8 mouse cellular contexts compared by ENCODE assay signal in genomic region chr13:64273891-64274844, GRCm38 (mm10). TPM values are rescaled to one million over a fixed set of nuclear protein-coding genes. Genes with fewer than 3 reads are reported as not detected.
DNase-seq lines count a peak whose midpoint lies in the region; ATAC-seq and TF ChIP-seq lines count a peak whose summit lies in the region.

No protein-coding gene starts in this region.

- ATAC-seq in hematopoietic stem cell, adult 5-6 weeks (replicated peaks in 1 of 2; ENCODE audit: insufficient read depth in 1 of 2, low FRiP score in 2 of 2, low TSS enrichment in 1 of 2, low read depth in 1 of 2, poor library complexity in 2 of 2, severe bottlenecking in 2 of 2): peak; percentile 19 to 22; a peak in 1 of 4 replicates
- peak; percentile 48 for ATAC-seq in limb, embryonic 13.5 days (ENCODE audit: low FRiP score, low read depth)
- ATAC-seq in midbrain, postnatal 0 days (ENCODE audit: low FRiP score): peak; percentile 69

- peak overlapping the region; percentile 99 for H3K4me2 ChIP-seq in limb, embryonic 13.5 days (replicated peaks)
- H3K4me2 ChIP-seq in midbrain, postnatal 0 days (ENCODE audit: low read depth, low read length, poor library complexity, severe bottlenecking): peak overlapping the region; percentile 100

- no peak for TF ChIP-seq CTCF in midbrain, postnatal 0 days (IDR thresholded peaks at IDR 0.05)

- H3K27me3 ChIP-seq in limb, embryonic 13.5 days: 0 out of 2 replicates have a peak, but pooled peaks cover 5% of the 10 kb centered on the region
- peaks cover 7% of the 10 kb centered on the region for H3K27me3 ChIP-seq in midbrain, postnatal 0 days (ENCODE audit: insufficient read depth, low read length)

- H3K36me3 ChIP-seq in limb, embryonic 13.5 days: no peaks in the 10 kb centered on the region
- H3K36me3 ChIP-seq in midbrain, postnatal 0 days (ENCODE audit: insufficient read depth, low read length): no peaks in the 10 kb centered on the region

- H3K4me1 ChIP-seq in limb, embryonic 13.5 days: peaks cover 8% of the 10 kb centered on the region
- peaks cover 5% of the 10 kb centered on the region for H3K4me1 ChIP-seq in midbrain, postnatal 0 days (ENCODE audit: insufficient read depth, low read length)

- DNase-seq in kidney, adult 18-20 months: peak; percentile 55
- no peak for DNase-seq in kidney, adult 9 months
- DNase-seq in MEL-GATA-1-ER (ENCODE audit: extremely low read depth, low read depth): peak; percentile 62
- DNase-seq in embryo, embryonic 9.5 days (ENCODE audit: extremely low spot score): peak; percentile 59
- peak; percentile 23 for DNase-seq in midbrain, postnatal 0 days (ENCODE audit: low spot score)
- DNase-seq in thymus, postnatal 25 days: peak; percentile 22

- H3K27ac ChIP-seq in limb, embryonic 13.5 days: no peak overlapping the region
- no peak overlapping the region for H3K27ac ChIP-seq in midbrain, postnatal 0 days (ENCODE audit: low read depth, low read length)

- H3K9ac ChIP-seq in limb, embryonic 13.5 days: peak overlapping the region; percentile 78
- peak overlapping the region; percentile 61 for H3K9ac ChIP-seq in midbrain, postnatal 0 days (replicated peaks; ENCODE audit: low read length, poor library complexity, severe bottlenecking)

- H3K4me3 ChIP-seq in limb, embryonic 13.5 days: peak overlapping the region; percentile 85
- H3K4me3 ChIP-seq in midbrain, postnatal 0 days (ENCODE audit: low read depth, low read length): peak overlapping the region; percentile 75

- H3K9me3 ChIP-seq in limb, embryonic 13.5 days: no peaks in the 10 kb centered on the region
- no peaks in the 10 kb centered on the region for H3K9me3 ChIP-seq in midbrain, postnatal 0 days (ENCODE audit: low read length)

- under 1% methylated on average over 92 of the region's 95 CpGs for WGBS in limb, embryonic 13.5 days
- WGBS in midbrain, postnatal 0 days: under 1% methylated on average over 82 of the region's 95 CpGs

RNA-seq across cellular contexts. Expression of gene Cdc14b, which starts 0.9 kb away (rescaled TPM):
- 3.9 and 12.3 TPM in 2 replicates for total RNA-seq in hematopoietic stem cell, adult 5-6 weeks (2017)
- polyA plus RNA-seq in limb, embryonic 13.5 days (2015; fragmentation: Nextera tagmentation; extraction: Ambion mirVana): 17.0 and 22.0 TPM in 2 replicates
- total RNA-seq in midbrain, postnatal 0 days (2014; rRNA removed): 4.2 and 4.6 TPM in 2 replicates
- polyA plus RNA-seq in midbrain, postnatal 0 days (2015; fragmentation: Nextera tagmentation; extraction: Ambion mirVana): 0.72 and 1.2 TPM in 2 replicates

RNA-seq across cellular contexts. Expression of gene Aaed1, which starts 38.3 kb away (rescaled TPM):
- total RNA-seq in hematopoietic stem cell, adult 5-6 weeks (2017): 84.9 and 103 TPM in 2 replicates
- polyA plus RNA-seq in limb, embryonic 13.5 days (2015; fragmentation: Nextera tagmentation; extraction: Ambion mirVana): 38.9 and 41.4 TPM in 2 replicates
- total RNA-seq in midbrain, postnatal 0 days (2014; rRNA removed): 12.3 and 12.6 TPM in 2 replicates
- 12.0 and 13.5 TPM in 2 replicates for polyA plus RNA-seq in midbrain, postnatal 0 days (2015; fragmentation: Nextera tagmentation; extraction: Ambion mirVana)
